Mouse (Mus musculus) thymus, adult 2 months (tissue): Measurements from ENCODE around the gene Rpl32. TPM values are rescaled to one million over a fixed set of nuclear protein-coding genes. Genes with fewer than 3 reads are reported as not detected.

ENCODE experiments used
- DNase-seq: peaks from one replicate; pipeline ENCODE4 v3.0.0; 2021
- H3K27ac ChIP-seq: fragments of 200-500 bp; 2 replicates; pipeline ENCODE4 v1.5.1; 2012; ENCODE audit warnings: low read length, control low read depth; ENCODE audit not compliant: control insufficient read depth, insufficient read depth
- H3K27me3 ChIP-seq: fragments of 200-500 bp; 2 replicates; pipeline ENCODE4 v1.6.1; 2012; ENCODE audit warnings: mild to moderate bottlenecking, low read length, moderate library complexity, mixed read lengths; ENCODE audit not compliant: control insufficient read depth, insufficient read depth
- H3K36me3 ChIP-seq: fragments of 200-500 bp; 2 replicates; pipeline ENCODE4 v1.6.1; 2012; ENCODE audit warnings: mild to moderate bottlenecking, low read length, moderate library complexity; ENCODE audit not compliant: control insufficient read depth, insufficient read depth
- H3K4me1 ChIP-seq: fragments of 200-500 bp; replicated peaks from 2 replicates; pipeline ENCODE4 v1.6.1; 2012; ENCODE audit warnings: low read length; ENCODE audit not compliant: control insufficient read depth, insufficient read depth
- H3K4me3 ChIP-seq: fragments of 200-500 bp; 2 replicates; pipeline ENCODE4 v1.5.1; 2012; ENCODE audit warnings: mild to moderate bottlenecking, low read length, control low read depth, moderate library complexity; ENCODE audit not compliant: control insufficient read depth, insufficient read depth
- CTCF ChIP-seq: fragments of 200-500 bp; IDR thresholded peaks from 2 replicates; pipeline ENCODE4 v1.5.1; 2012; ENCODE audit warnings: mild to moderate bottlenecking, control low read depth, low read length, moderate library complexity, borderline replicate concordance; ENCODE audit not compliant: control insufficient read depth, poor library complexity, insufficient read depth; ENCODE audit errors: extremely low read depth
- POLR2A ChIP-seq: fragments of 200-500 bp; IDR thresholded peaks from 2 replicates; pipeline ENCODE4 v1.6.1; 2012; ENCODE audit warnings: mild to moderate bottlenecking, low read length, control low read depth, moderate library complexity; ENCODE audit not compliant: control insufficient read depth, poor library complexity, insufficient read depth; ENCODE audit errors: extremely low read depth
- WGBS: fragments of 180-500 bp; shearing (Covaris S2); methylation state at CpG from one replicate; pipeline ENCODE4 v1.1.7; 2018; 5-methylcytosine and 5-hydroxymethylcytosine counted together
- polyA plus RNA-seq: library from polyadenylated mRNA; depleted of rRNA; stranded (reverse); fragments of >200 nt; gene quantifications from 2 replicates; pipeline ENCODE4 v1.2.3, GENCODE M21; 2012

Rpl32 gene
- polyA plus RNA-seq, 1 experiment, result 910 TPM

- no peak overlapping the region for H3K27ac ChIP-seq
- WGBS, result 82% methylated on average over 20 of the region's 20 CpGs
- no peak overlapping the region for H3K4me3 ChIP-seq
- no peaks in the 10 kb centered on the region for H3K36me3 ChIP-seq
- TF ChIP-seq POLR2A, result no peak
- TF ChIP-seq CTCF, result 0 out of 2 replicates have a peak, but pooled peaks have one; percentile 24
- no peaks in the 10 kb centered on the region for H3K27me3 ChIP-seq
- no peak for DNase-seq
- peaks cover 21% of the 10 kb centered on the region for H3K4me1 ChIP-seq
Measured at GRCm38 (mm10) chr6:115770059-115770670, 38.4 kb downstream of the Rpl32 start.

- H3K27me3 ChIP-seq, result no peaks in the 10 kb centered on the region
- no peak for DNase-seq
- H3K4me3 ChIP-seq, result no peak overlapping the region
- no peaks in the 10 kb centered on the region for H3K36me3 ChIP-seq
- peak overlapping the region; percentile 41; the same call in 1 of the 2 replicates for H3K27ac ChIP-seq
- whole genome bisulfite sequencing, result 62% methylated on average over 4 of the region's 4 CpGs
- TF ChIP-seq CTCF (no peak), POLR2A (no peak)
- H3K4me1 ChIP-seq, result peaks cover 26% of the 10 kb centered on the region
Measured at GRCm38 (mm10) chr6:115768207-115768606, 40.3 kb downstream of the Rpl32 start.

- Histone ChIP-seq H3K27ac (no peak overlapping the region), H3K4me1 (peaks cover 32% of the 10 kb centered on the region), H3K36me3 (no peaks in the 10 kb centered on the region), H3K4me3 (no peak overlapping the region), H3K27me3 (no peaks in the 10 kb centered on the region)
- WGBS, result 72% methylated on average over 9 of the region's 9 CpGs
- DNase-seq, result no peak
- TF ChIP-seq POLR2A (no peak), CTCF (no peak)
Measured at GRCm38 (mm10) chr6:115767357-115767756, 41.2 kb downstream of the Rpl32 start.

GRCm38 (mm10) chr6:115764179-115764578 lies 44.4 kb downstream of the Rpl32 start:
- peak overlapping the region; percentile 60 for H3K27ac ChIP-seq
- TF ChIP-seq POLR2A (0 out of 2 replicates have a peak, but pooled peaks have one; percentile 37), CTCF (no peak)
- H3K27me3 ChIP-seq, result no peaks in the 10 kb centered on the region
- peaks cover 52% of the 10 kb centered on the region for H3K4me1 ChIP-seq
- peak; percentile 69 for DNase-seq
- H3K4me3 ChIP-seq, result peak overlapping the region; percentile 28
- WGBS, result 12% methylated on average over 7 of the region's 7 CpGs
- no peaks in the 10 kb centered on the region for H3K36me3 ChIP-seq

GRCm38 (mm10) chr6:115761995-115762756 lies 46.4 kb downstream of the Rpl32 start, which contains the start of gene Tmem40:
Tmem40 (minus strand) TSS chr6:115762410.
- TF ChIP-seq POLR2A (no peak), CTCF (no peak)
- 17% methylated on average over 9 of the region's 9 CpGs for WGBS
- Histone ChIP-seq H3K27me3 (no peaks in the 10 kb centered on the region), H3K36me3 (no peaks in the 10 kb centered on the region), H3K4me1 (peaks cover 47% of the 10 kb centered on the region), H3K4me3 (peak within 1 kb of the TSS; percentile 7; the same call in 1 of the 2 replicates), H3K27ac (peak within 1 kb of the TSS; percentile 83)
- peak; percentile 48 for DNase-seq

- no peaks in the 10 kb centered on the region for H3K36me3 ChIP-seq
- TF ChIP-seq POLR2A, result no peak
- no peak for TF ChIP-seq CTCF
- no peaks in the 10 kb centered on the region for H3K27me3 ChIP-seq
- 68% methylated on average over 4 of the region's 4 CpGs for WGBS
- peaks cover 47% of the 10 kb centered on the region for H3K4me1 ChIP-seq
- no peak for DNase-seq
- H3K4me3 ChIP-seq, result no peak overlapping the region
- H3K27ac ChIP-seq, result no peak overlapping the region
Measured at GRCm38 (mm10) chr6:115760982-115761381, 47.6 kb downstream of the Rpl32 start.
